Mouse (Mus musculus) layer of hippocampus, adult 11-12 months (tissue): ENCODE measurements around the gene Olfr1198.

ENCODE experiments used
- DNase-seq: peaks from one replicate; pipeline ENCODE4 v3.0.0; 2022; ENCODE audit warnings: low spot score

Olfr1198 gene

GRCm38 (mm10) chr2:88751270-88751669 is at the start of gene Olfr1198:
Gene Olfr1198, minus strand, starts transcription at chr2:88751370.
- DNase-seq = no peak

- no peak for DNase-seq
Measured at GRCm38 (mm10) chr2:88792736-88793135, 41.6 kb upstream of the Olfr1198 start, which contains the start of gene Olfr1201. Gene Olfr1201, plus strand, starts transcription at chr2:88793036.

GRCm38 (mm10) chr2:88770388-88770787 is 19.2 kb upstream of the Olfr1198 start, which contains the start of gene Olfr1200:
Gene Olfr1200, minus strand, starts transcription at chr2:88770488.
- no peak for DNase-seq

- DNase-seq = no peak
Measured at GRCm38 (mm10) chr2:88760369-88760768, 9.2 kb upstream of the Olfr1198 start, which contains the start of gene Olfr1199. Gene Olfr1199, minus strand, starts transcription at chr2:88760469.

- no peak for DNase-seq
Measured at GRCm38 (mm10) chr2:88743379-88743778, 7.8 kb downstream of the Olfr1198 start.

- no peak for DNase-seq
Measured at GRCm38 (mm10) chr2:88732266-88732665, 18.9 kb downstream of the Olfr1198 start, which contains the start of gene Olfr1197. Gene Olfr1197, minus strand, starts transcription at chr2:88732366.

GRCm38 (mm10) chr2:88704497-88704896 is 46.7 kb downstream of the Olfr1198 start, which contains the start of gene Olfr1196:
Gene Olfr1196, minus strand, starts transcription at chr2:88704597.
- no peak for DNase-seq
